Mouse (Mus musculus): Measurements from ENCODE around the gene Ckm.

GRCm38 (mm10) chr7:19456628-19457027, 52.1 kb downstream of the Ckm start:
- TF ChIP-seq CTCF (IDR thresholded peaks at IDR 0.05; ENCODE audit: insufficient read depth, low read depth, low read length): no peak
- TF ChIP-seq POLR2A (IDR thresholded peaks at IDR 0.05; ENCODE audit: insufficient read depth, low read depth, low read length): no peak

Data from olfactory bulb, adult 2 months (tissue).